Mouse (Mus musculus) skeletal muscle tissue, adult 2 months (tissue): ENCODE measurements at regions not wholly inside any gene's neighbourhood (a gene's known extent, or its start where the extent isn't known, plus 50 kb on each side); places are given as distances from the start of the nearest gene placed in this dataset.
A peak's percentile ranks its signal among the peaks of the same experiment; 100 is the strongest.

Experiments used
- DNase-seq: peaks from one replicate; pipeline ENCODE4 v3.0.0-alpha.2; 2012; ENCODE audit warnings: low read depth, low spot score

- DNase-seq: peak; percentile 2
These were observed 130.0 kb upstream of the Zc3h12c start for GRCm38 (mm10) chr9:52298329-52298728.

GRCm38 (mm10) chr9:52294699-52295098 is 126.3 kb upstream of the Zc3h12c start:
- DNase-seq: no peak

GRCm38 (mm10) chr9:52289069-52289468 is 120.7 kb upstream of the Zc3h12c start:
- no peak for DNase-seq

- peak; percentile 4 for DNase-seq
These were observed 119.4 kb upstream of the Zc3h12c start for GRCm38 (mm10) chr9:52287761-52288275.

GRCm38 (mm10) chr9:52287246-52287651 is 118.9 kb upstream of the Zc3h12c start:
- peak; percentile 4 for DNase-seq

GRCm38 (mm10) chr9:52286104-52286503 is 117.7 kb upstream of the Zc3h12c start:
- no peak for DNase-seq

- DNase-seq: no peak
These were observed 115.2 kb upstream of the Zc3h12c start for GRCm38 (mm10) chr9:52283558-52283957.

GRCm38 (mm10) chr9:52280995-52281394 is 112.6 kb upstream of the Zc3h12c start:
- no peak for DNase-seq

- DNase-seq: no peak
These were observed 112.2 kb upstream of the Zc3h12c start for GRCm38 (mm10) chr9:52280556-52280955.

- no peak for DNase-seq
These were observed 110.3 kb upstream of the Zc3h12c start for GRCm38 (mm10) chr9:52278701-52279023.

- no peak for DNase-seq
These were observed 109.8 kb upstream of the Zc3h12c start for GRCm38 (mm10) chr9:52277954-52278700.

GRCm38 (mm10) chr9:52273994-52274393 is 105.6 kb upstream of the Zc3h12c start:
- no peak for DNase-seq

- no peak for DNase-seq
These were observed 104.3 kb upstream of the Zc3h12c start for GRCm38 (mm10) chr9:52272668-52273067.

GRCm38 (mm10) chr9:52271345-52272116 is 103.2 kb upstream of the Zc3h12c start:
- DNase-seq: no peak

GRCm38 (mm10) chr9:52261538-52261937 is 93.2 kb upstream of the Zc3h12c start:
- DNase-seq: no peak

- DNase-seq: no peak
These were observed 91.1 kb upstream of the Zc3h12c start for GRCm38 (mm10) chr9:52259459-52259858.

GRCm38 (mm10) chr9:52255692-52256091 is 87.3 kb upstream of the Zc3h12c start:
- DNase-seq: no peak

GRCm38 (mm10) chr9:52254475-52254874 is 86.1 kb upstream of the Zc3h12c start:
- no peak for DNase-seq

GRCm38 (mm10) chr9:52251455-52251854 is 83.1 kb upstream of the Zc3h12c start:
- DNase-seq: no peak

- no peak for DNase-seq
These were observed 78.3 kb upstream of the Zc3h12c start for GRCm38 (mm10) chr9:52246712-52247111.

GRCm38 (mm10) chr9:52244081-52244480 is 75.7 kb upstream of the Zc3h12c start:
- DNase-seq: no peak

GRCm38 (mm10) chr9:52243032-52243431 is 74.7 kb upstream of the Zc3h12c start:
- no peak for DNase-seq

GRCm38 (mm10) chr9:52241577-52241976 is 73.2 kb upstream of the Zc3h12c start:
- DNase-seq: no peak
